Mouse (Mus musculus) limb, embryonic 12.5 days (tissue): ENCODE data around the gene Cops4. TPM values are rescaled to one million over a fixed set of nuclear protein-coding genes. Genes with fewer than 3 reads are reported as not detected.

Source experiments
- ATAC-seq: fragments of 200-750 bp; cut with Nextera tagmentation; 2 replicates; pipeline ENCODE4 v1.8.0; 2017; ENCODE audit warnings: low read depth, moderate TSS enrichment; ENCODE audit not compliant: insufficient number of reproducible peaks, insufficient read depth, low FRiP score, low TSS enrichment
- H3K27ac ChIP-seq: fragments of 300-500 bp; sonication (generic); 2 replicates; pipeline ENCODE4 v1.5.1; 2016; ENCODE audit warnings: mild to moderate bottlenecking, moderate library complexity
- H3K27me3 ChIP-seq: fragments of 300-500 bp; sonication (generic); 2 replicates; pipeline ENCODE4 v1.6.1; 2016; ENCODE audit warnings: mild to moderate bottlenecking, moderate library complexity
- H3K36me3 ChIP-seq: fragments of 300-500 bp; sonication (generic); 2 replicates; pipeline ENCODE4 v1.6.1; 2016; ENCODE audit warnings: mild to moderate bottlenecking, moderate library complexity
- H3K4me1 ChIP-seq: fragments of 300-500 bp; sonication (generic); replicated peaks from 2 replicates; pipeline ENCODE4 v1.6.1; 2016
- H3K4me2 ChIP-seq: fragments of 300-500 bp; sonication (generic); 2 replicates; pipeline ENCODE4 v1.6.1; 2016; ENCODE audit warnings: mild to moderate bottlenecking, moderate library complexity
- H3K4me3 ChIP-seq: fragments of 300-500 bp; sonication (generic); replicated peaks from 2 replicates; pipeline ENCODE4 v1.5.1; 2016; ENCODE audit warnings: mild to moderate bottlenecking
- H3K9ac ChIP-seq: fragments of 300-500 bp; sonication (generic); replicated peaks from 2 replicates; pipeline ENCODE4 v1.6.1; 2016; ENCODE audit warnings: mild to moderate bottlenecking, moderate library complexity
- H3K9me3 ChIP-seq: fragments of 300-500 bp; sonication (generic); 2 replicates; pipeline ENCODE4 v1.6.1; 2016; ENCODE audit warnings: mild to moderate bottlenecking, moderate library complexity
- WGBS: fragments of 180-500 bp; shearing (Covaris S2); methylation state at CpG from one replicate; pipeline ENCODE4 v1.1.7; 2016; 5-methylcytosine and 5-hydroxymethylcytosine counted together
- polyA plus RNA-seq: library from polyadenylated mRNA; unstranded; fragments of >200 nt; fragmentation: Nextera tagmentation; extraction: Ambion mirVana; gene quantifications from 2 replicates; pipeline ENCODE4 v1.2.1, GENCODE M21; 2016

Gene Cops4
- polyA plus RNA-seq, 1 experiment from 2014 or later = 224 TPM

DNA sequence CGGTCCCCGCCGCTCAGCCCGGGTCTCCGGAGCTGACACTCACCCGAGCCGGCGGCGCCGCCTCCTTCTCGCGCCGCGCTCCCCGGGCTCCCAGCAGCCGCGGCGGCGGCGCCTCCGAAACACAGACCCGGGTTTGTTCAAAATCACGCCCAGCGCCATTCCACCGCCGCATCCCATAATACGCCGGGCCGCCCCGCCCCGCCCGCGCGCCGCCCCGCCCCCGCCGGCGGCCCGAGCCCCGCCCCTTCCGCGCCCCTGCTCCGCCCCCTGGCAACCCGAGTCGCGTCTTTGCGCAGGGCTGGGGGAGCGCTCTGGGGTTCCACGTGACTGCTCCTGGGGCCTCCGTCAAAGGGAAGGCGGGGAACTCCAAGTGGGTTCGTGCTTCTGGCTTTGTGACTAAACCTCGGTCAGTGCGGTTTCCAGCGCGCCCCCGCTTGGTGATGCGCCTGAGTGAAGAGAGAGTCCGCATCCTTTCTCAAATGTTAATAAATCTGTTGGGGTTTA lies 17.6 kb upstream of the Cops4 start, which contains the start of gene Lin54:
Gene Lin54, minus strand, starts transcription at position 182 of the 504 bp plus-strand sequence.
- WGBS = 2% methylated on average over 56 of the region's 60 CpGs
- no peaks in the 10 kb centered on the region for H3K9me3 ChIP-seq
- H3K36me3 ChIP-seq = no peaks in the 10 kb centered on the region
- peak within 1 kb of the TSS; percentile 74 for H3K27ac ChIP-seq
- peak within 1 kb of the TSS; percentile 92 for H3K4me2 ChIP-seq
- H3K9ac ChIP-seq = peak within 1 kb of the TSS; percentile 68
- peak within 1 kb of the TSS; percentile 80 for H3K4me3 ChIP-seq
- no peaks in the 10 kb centered on the region for H3K27me3 ChIP-seq
- H3K4me1 ChIP-seq = peaks cover 20% of the 10 kb centered on the region
- ATAC-seq = peak; percentile 93

DNA sequence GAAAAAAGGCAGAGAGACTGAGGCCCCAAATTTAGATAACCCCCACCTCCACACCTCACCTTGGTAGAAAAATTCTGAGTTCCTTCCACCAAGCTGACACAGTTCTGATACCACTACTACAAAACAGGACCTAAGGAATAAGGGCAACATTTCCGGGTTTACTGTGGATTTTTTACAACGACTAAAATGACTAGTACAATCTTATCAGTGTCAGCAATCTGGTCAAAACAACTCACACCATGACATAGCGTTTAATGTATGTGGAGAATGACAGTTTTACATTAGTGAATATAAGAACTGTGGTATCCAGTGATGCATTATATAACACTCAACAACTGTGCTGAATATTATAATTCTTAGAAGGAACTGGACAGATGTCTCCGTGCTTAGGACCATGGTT lies 16.8 kb upstream of the Cops4 start:
- Histone ChIP-seq H3K27ac (no peak overlapping the region), H3K4me3 (0 out of 2 replicates have a peak overlapping the region, but pooled peaks have one; percentile 80), H3K4me1 (peaks cover 20% of the 10 kb centered on the region), H3K36me3 (no peaks in the 10 kb centered on the region), H3K27me3 (no peaks in the 10 kb centered on the region), H3K4me2 (peak overlapping the region; percentile 92; the same call in 1 of the 2 replicates), H3K9me3 (no peaks in the 10 kb centered on the region), H3K9ac (no peak overlapping the region; the same call in 1 of the 2 replicates)
- no peak for ATAC-seq
- 89% methylated on average over 4 of the region's 4 CpGs for WGBS

DNA sequence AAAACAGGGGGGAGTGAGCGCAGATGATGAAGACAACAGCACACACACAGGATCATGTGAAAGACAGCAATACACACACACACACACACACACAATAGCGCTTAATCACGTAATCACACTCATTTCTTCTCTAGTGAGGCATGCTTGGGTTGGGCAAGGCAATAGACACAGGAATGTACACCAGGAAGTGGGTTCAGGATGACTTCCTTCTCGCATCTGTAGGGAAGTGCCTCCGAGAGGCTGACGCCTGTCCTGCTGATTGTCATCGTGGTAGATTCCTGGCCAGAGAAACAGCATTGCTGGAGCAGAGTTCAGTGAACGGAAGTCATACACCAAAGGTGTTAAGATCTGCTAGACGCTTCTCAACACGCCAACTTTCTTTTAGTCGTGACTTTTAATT lies 8.9 kb upstream of the Cops4 start:
- H3K27me3 ChIP-seq = no peaks in the 10 kb centered on the region
- no peak overlapping the region for H3K4me2 ChIP-seq
- 79% methylated on average over 11 of the region's 11 CpGs for WGBS
- H3K9ac ChIP-seq = no peak overlapping the region
- H3K27ac ChIP-seq = no peak overlapping the region
- no peak overlapping the region for H3K4me3 ChIP-seq
- H3K9me3 ChIP-seq = no peaks in the 10 kb centered on the region
- H3K36me3 ChIP-seq = no peaks in the 10 kb centered on the region
- H3K4me1 ChIP-seq = no peaks in the 10 kb centered on the region
- no peak for ATAC-seq

DNA sequence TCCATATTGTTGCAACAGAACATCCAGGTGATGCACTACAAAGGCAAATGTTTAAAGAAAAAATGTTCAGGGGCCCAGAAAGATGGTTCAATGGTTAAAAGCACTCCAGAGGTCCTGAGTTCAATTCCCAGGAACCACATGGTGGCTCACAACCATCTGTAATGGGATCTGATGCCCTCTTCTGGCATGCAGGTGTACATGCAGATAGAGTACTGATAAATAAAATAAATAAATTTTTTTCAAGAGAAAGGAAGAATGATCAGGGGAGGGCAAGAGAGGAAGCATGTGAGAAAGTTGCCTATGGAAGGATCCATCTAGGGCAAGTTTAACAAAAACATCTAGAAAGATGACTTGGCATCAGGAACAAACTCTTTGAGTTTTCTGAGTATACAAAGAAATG lies 5.5 kb upstream of the Cops4 start:
- no peak overlapping the region for H3K4me2 ChIP-seq
- ATAC-seq = no peak
- H3K9me3 ChIP-seq = no peaks in the 10 kb centered on the region
- no peaks in the 10 kb centered on the region for H3K36me3 ChIP-seq
- no peak overlapping the region for H3K27ac ChIP-seq
- no peaks in the 10 kb centered on the region for H3K27me3 ChIP-seq
- no peak overlapping the region for H3K9ac ChIP-seq
- no peak overlapping the region for H3K4me3 ChIP-seq
- H3K4me1 ChIP-seq = 0 out of 2 replicates have a peak, but pooled peaks cover 1% of the 10 kb centered on the region

DNA sequence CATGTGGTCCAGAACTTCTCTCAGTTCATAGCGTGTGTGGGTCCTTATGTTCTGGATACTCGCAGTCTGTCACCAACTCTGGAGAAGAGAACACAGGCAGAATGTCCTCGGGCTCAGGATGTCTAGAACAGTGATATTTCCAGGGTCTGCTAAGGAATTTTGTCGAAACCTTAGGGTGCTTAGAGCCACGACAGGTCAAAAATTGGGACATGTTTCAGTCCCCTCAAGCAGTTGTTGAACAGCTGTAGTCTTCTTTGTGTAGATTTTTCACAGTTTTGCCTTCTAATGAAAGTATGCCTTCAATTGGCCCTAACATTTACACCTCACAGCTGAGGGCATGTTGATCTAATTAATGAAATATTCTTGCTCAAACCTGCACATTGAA lies 910 bp downstream of the Cops4 start:
- peak overlapping the region; percentile 85; the same call in 1 of the 2 replicates for H3K27ac ChIP-seq
- H3K4me2 ChIP-seq = peak overlapping the region; percentile 81
- H3K9ac ChIP-seq = peak overlapping the region; percentile 85
- ATAC-seq = no peak
- H3K27me3 ChIP-seq = no peaks in the 10 kb centered on the region
- H3K9me3 ChIP-seq = no peaks in the 10 kb centered on the region
- WGBS = 7% methylated on average over 5 of the region's 5 CpGs
- peak overlapping the region; percentile 84 for H3K4me3 ChIP-seq
- H3K36me3 ChIP-seq = peaks cover 13% of the 10 kb centered on the region; the same call in 1 of the 2 replicates
- H3K4me1 ChIP-seq = peaks cover 18% of the 10 kb centered on the region

DNA sequence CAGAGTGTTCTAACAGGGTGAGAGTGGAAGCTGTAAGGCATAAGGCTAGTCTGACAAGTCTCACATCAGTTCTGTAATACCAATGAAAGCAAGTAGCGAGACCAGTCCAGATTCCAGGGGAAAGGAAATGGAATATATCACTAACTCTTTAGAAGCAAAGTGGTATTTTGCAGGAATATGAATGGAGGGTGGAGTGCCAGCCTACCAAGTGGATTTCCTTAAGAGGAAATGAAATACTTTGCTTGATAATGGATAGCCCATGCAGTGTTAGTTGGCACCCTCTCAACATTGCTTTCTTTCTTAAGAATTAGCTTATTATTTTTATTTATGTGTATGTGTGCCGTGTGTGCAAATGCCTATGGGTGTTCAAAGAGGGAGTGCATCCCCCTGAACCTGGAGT lies 2.1 kb downstream of the Cops4 start:
- H3K27ac ChIP-seq = no peak overlapping the region
- H3K4me2 ChIP-seq = peak overlapping the region; percentile 81; the same call in 1 of the 2 replicates
- no peak overlapping the region for H3K9ac ChIP-seq
- no peaks in the 10 kb centered on the region for H3K9me3 ChIP-seq
- H3K36me3 ChIP-seq = peaks cover 16% of the 10 kb centered on the region; the same call in 1 of the 2 replicates
- no peak overlapping the region for H3K4me3 ChIP-seq
- no peaks in the 10 kb centered on the region for H3K27me3 ChIP-seq
- H3K4me1 ChIP-seq = peaks cover 18% of the 10 kb centered on the region
- ATAC-seq = no peak
- WGBS = 91% methylated on average over 2 of the region's 2 CpGs

DNA sequence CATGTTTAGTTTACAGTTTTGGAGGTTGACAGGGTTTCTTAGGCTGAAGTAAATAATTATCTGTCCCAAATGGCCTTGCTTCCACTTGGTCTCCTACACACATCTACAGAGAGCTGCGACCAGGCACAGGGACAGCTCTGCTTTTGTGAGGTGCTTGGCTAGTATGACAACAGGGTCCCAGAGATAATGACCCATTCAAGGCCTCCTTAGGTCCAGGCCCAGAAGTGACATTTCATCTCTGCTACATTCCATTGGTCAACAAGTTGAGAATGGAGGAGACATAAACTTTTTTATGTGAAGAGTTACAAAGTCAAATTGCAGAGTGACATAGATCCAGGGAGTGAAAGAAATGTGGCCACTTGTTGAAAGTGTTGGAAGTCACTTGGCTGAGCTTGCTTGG lies 5.2 kb downstream of the Cops4 start:
- peaks cover 25% of the 10 kb centered on the region for H3K36me3 ChIP-seq
- no peaks in the 10 kb centered on the region for H3K9me3 ChIP-seq
- no peak overlapping the region for H3K9ac ChIP-seq
- peaks cover 15% of the 10 kb centered on the region for H3K4me1 ChIP-seq
- no peaks in the 10 kb centered on the region for H3K27me3 ChIP-seq
- ATAC-seq = no peak
- no peak overlapping the region for H3K4me3 ChIP-seq
- no peak overlapping the region for H3K27ac ChIP-seq
- H3K4me2 ChIP-seq = no peak overlapping the region
- WGBS = 100% methylated on average over 1 of the region's 1 CpGs

DNA sequence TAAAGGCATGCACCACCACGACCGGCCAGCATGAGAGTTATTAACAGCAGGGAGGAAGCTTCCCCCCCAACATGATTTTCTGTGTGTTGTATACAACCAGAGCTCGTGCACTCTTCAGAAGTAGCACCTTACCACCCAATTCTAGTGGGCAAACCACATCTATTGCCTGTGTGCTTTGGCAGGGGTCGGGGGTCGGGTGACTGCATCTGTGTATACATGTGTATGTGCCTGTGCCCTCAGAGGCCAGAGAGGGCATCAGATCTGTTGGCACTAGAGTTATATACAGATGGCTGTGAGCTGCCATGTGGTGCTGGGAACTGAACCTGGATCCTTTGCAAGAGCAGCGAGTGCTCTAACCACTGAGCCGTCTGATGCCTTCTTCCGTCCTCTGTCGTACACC lies 6.8 kb downstream of the Cops4 start:
- H3K36me3 ChIP-seq = peaks cover 41% of the 10 kb centered on the region
- WGBS = 93% methylated on average over 9 of the region's 9 CpGs

DNA sequence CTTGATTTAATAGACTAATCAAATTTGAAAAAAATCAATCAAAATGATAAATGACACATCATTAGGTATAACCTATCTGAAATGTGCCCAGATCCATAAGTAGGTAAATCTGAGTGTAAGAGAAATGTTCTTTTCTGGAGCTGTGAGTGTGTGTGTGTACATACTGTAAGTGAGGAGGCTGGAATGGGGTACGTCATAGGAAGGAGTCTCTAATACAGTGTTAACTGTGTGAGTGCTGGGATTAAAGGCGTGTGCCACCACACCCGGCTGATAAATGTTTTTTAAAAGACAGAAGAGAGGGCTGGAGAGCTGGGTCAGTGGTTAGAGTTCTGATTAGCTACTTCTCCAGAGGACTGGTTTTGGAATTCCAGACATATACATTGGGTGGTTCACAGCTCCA lies 7.5 kb downstream of the Cops4 start:
- ATAC-seq = no peak
- Histone ChIP-seq H3K27ac (no peak overlapping the region), H3K9ac (no peak overlapping the region), H3K4me2 (no peak overlapping the region), H3K4me3 (no peak overlapping the region), H3K27me3 (no peaks in the 10 kb centered on the region), H3K4me1 (no peaks in the 10 kb centered on the region; the same call in 1 of the 2 replicates), H3K9me3 (no peaks in the 10 kb centered on the region), H3K36me3 (peaks cover 48% of the 10 kb centered on the region)
- WGBS = 80% methylated on average over 3 of the region's 3 CpGs

More for the DNA sequence above, 6.8 kb downstream of the Cops4 start:
- Histone ChIP-seq H3K9me3 (no peaks in the 10 kb centered on the region), H3K4me1 (peaks cover 7% of the 10 kb centered on the region), H3K27ac (no peak overlapping the region), H3K4me2 (no peak overlapping the region), H3K4me3 (no peak overlapping the region), H3K27me3 (no peaks in the 10 kb centered on the region), H3K9ac (no peak overlapping the region)
- ATAC-seq = no peak

DNA sequence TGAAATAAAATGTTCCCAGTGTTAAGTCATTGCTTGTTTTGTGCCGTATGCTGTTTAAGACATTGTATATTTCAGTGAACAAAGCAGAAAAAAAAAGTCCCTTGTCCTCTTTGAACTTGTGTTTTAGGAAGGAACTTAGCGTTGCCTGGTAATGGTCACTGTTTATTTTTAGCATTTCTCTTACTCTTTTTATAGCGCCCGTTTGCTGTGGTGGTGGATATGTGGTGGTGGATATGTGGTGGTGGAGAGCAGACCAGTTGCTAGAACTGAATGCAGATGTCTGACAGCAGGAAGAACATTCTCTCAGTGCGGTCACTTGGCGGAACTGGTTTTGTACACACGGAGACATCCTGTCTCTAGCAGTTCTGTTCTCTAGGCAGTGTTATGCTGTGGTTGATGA lies 8.1 kb downstream of the Cops4 start:
- Histone ChIP-seq H3K9ac (no peak overlapping the region), H3K4me1 (no peaks in the 10 kb centered on the region), H3K27ac (no peak overlapping the region), H3K9me3 (no peaks in the 10 kb centered on the region), H3K36me3 (peaks cover 53% of the 10 kb centered on the region), H3K4me3 (no peak overlapping the region), H3K4me2 (no peak overlapping the region), H3K27me3 (no peaks in the 10 kb centered on the region)
- WGBS = 81% methylated on average over 7 of the region's 7 CpGs
- no peak for ATAC-seq

DNA sequence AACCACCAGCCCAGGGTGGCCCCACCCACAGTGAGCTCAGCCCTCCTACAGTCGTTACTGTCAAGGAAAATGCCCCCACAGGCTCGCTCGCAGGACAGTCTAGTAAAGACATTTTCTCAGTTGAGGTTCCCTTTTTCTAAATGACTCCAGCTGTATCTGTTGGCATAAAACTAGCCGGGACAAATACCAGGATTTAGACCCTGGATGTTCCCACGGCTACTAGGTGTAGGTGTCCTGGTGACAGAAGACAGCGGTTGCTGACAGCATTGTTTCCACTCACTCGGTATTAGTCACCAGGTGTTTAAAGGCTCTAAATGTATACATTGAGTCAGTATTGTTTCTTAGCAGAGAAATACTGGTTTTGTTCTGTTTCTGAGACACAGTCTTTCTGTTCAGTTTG lies 17.7 kb downstream of the Cops4 start:
- peaks cover 87% of the 10 kb centered on the region for H3K36me3 ChIP-seq
- H3K27ac ChIP-seq = no peak overlapping the region
- H3K4me1 ChIP-seq = no peaks in the 10 kb centered on the region

DNA sequence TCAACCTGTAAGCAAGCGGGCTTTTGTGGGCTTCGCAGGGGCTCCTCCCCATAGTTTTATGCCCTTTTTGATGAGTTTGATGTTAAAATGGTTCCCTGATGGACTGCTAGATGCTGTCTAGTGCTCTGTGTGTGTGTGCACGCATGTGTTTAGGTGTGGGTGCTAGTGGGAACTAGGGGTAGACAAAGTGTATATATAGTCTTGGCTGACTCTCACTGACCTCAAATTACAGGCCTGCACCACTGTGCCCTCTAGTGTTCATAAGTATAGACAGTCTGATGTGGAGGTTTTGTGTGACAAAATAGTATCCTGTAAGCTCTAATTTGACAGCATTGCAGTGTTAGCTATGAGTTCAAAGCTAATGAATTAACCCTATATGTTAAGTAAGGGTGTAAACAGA lies 18.5 kb downstream of the Cops4 start:
- Histone ChIP-seq H3K4me2 (no peak overlapping the region), H3K9ac (no peak overlapping the region), H3K36me3 (peaks cover 85% of the 10 kb centered on the region), H3K9me3 (no peaks in the 10 kb centered on the region), H3K4me1 (no peaks in the 10 kb centered on the region), H3K27ac (no peak overlapping the region), H3K27me3 (no peaks in the 10 kb centered on the region), H3K4me3 (no peak overlapping the region)
- no peak for ATAC-seq
- WGBS = 91% methylated on average over 3 of the region's 3 CpGs

More for the DNA sequence above, 17.7 kb downstream of the Cops4 start:
- WGBS = 85% methylated on average over 7 of the region's 7 CpGs
- no peak for ATAC-seq
- Histone ChIP-seq H3K9ac (no peak overlapping the region), H3K27me3 (no peaks in the 10 kb centered on the region), H3K9me3 (no peaks in the 10 kb centered on the region), H3K4me3 (no peak overlapping the region), H3K4me2 (no peak overlapping the region)
